Mouse (Mus musculus) cortical plate, adult 2 months (tissue): ENCODE data around the gene Aff3.

Source experiments
- CTCF ChIP-seq: fragments of 200-500 bp; IDR thresholded peaks from 2 replicates; pipeline ENCODE4 v1.5.1; 2011; ENCODE audit warnings: mild to moderate bottlenecking, control low read depth, low read length; ENCODE audit not compliant: insufficient read depth; ENCODE audit errors: extremely low read depth
- POLR2A ChIP-seq: fragments of 200-500 bp; IDR thresholded peaks from 2 replicates; pipeline ENCODE4 v1.6.1; 2011; ENCODE audit warnings: mild to moderate bottlenecking, low read length, control low read depth; ENCODE audit not compliant: insufficient read depth; ENCODE audit errors: extremely low read depth

- TF ChIP-seq CTCF: no peak
- TF ChIP-seq POLR2A: no peak
These were observed 82.4 kb downstream of the Aff3 start for GRCm38 (mm10) chr1:38582328-38582727.
